Mouse (Mus musculus) thymus, adult 2 months (tissue): ENCODE results near the gene Agrp.
"Not testable (repeated sequence)": the region's sequence is repeated elsewhere in the genome, so short reads cannot be mapped to it uniquely, and the experiment has no call there.

Source experiments
- CTCF ChIP-seq: fragments of 200-500 bp; IDR thresholded peaks from 2 replicates; pipeline ENCODE4 v1.5.1; 2012; ENCODE audit warnings: mild to moderate bottlenecking, control low read depth, low read length, moderate library complexity, borderline replicate concordance; ENCODE audit not compliant: control insufficient read depth, poor library complexity, insufficient read depth; ENCODE audit errors: extremely low read depth
- POLR2A ChIP-seq: fragments of 200-500 bp; IDR thresholded peaks from 2 replicates; pipeline ENCODE4 v1.6.1; 2012; ENCODE audit warnings: mild to moderate bottlenecking, low read length, control low read depth, moderate library complexity; ENCODE audit not compliant: control insufficient read depth, poor library complexity, insufficient read depth; ENCODE audit errors: extremely low read depth

- not testable (repeated sequence) for TF ChIP-seq CTCF, POLR2A
Measured at GRCm38 (mm10) chr8:105564573-105565229, 72.5 kb downstream of the Agrp start.
